Mouse (Mus musculus): ENCODE results near the gene Ubr2. TPM values are rescaled to one million over a fixed set of nuclear protein-coding genes. Genes with fewer than 3 reads are reported as not detected.

Ubr2 gene
- polyA plus RNA-seq, 1 experiment from 2014 or later, result 22.7 TPM

DNA sequence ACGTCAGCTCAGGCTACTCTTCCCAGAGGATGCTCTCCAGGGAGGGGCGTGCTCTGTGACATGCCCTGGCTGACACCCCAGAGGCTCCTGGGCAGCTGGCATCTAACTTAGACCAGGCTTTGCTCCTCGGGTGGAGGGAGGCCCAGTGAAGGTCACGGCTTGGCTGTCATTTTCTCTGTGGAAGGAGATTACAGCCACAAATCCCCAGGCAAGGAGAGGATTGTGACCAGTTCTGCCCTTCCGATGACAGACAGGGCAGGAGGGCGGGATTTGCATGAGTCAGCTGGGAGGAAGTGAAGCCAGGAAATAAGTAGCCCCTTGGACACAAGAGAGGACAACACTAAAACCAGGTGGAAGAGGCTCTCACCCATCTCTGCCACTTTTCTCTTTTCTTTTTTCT, 98.0 kb downstream of the Ubr2 start:
- no peak for ATAC-seq (ENCODE audit: low FRiP score, low read depth)
- Histone ChIP-seq H3K9ac (no peak overlapping the region), H3K27me3 (replicated peaks) (no peaks in the 10 kb centered on the region), H3K36me3 (no peaks in the 10 kb centered on the region), H3K9me3 (0 out of 2 replicates have a peak, but pooled peaks cover 3% of the 10 kb centered on the region), H3K27ac (no peak overlapping the region), H3K4me1 (no peaks in the 10 kb centered on the region), H3K4me3 (no peak overlapping the region), H3K4me2 (replicated peaks) (no peak overlapping the region)
- WGBS, result 58% methylated on average over 6 of the region's 6 CpGs

DNA sequence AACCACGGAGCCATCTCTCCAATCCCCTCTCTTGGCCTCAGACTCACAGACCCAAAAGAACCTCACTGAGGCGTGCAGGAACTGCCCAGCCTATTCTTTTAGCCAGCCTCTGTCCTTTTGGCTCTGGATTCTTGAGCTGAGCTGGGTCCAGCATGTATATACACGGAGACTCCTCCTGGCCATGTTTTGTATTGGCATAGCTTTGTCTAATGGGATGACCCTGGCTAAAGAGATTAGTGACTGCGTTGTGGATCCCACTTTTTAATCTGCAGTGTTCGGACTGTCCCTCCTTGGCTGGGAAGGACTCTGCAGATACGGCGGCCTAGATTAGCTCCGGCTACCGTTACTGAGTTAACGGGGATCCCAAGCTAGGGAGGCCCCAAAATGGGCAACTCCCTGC, 100.2 kb downstream of the Ubr2 start, which contains the start of gene Prph2:
TSS of gene Prph2 (plus strand) at position 274 of the 400 bp plus-strand sequence.
- Histone ChIP-seq H3K4me3 (no peak within 1 kb of the TSS), H3K9ac (no peak within 1 kb of the TSS), H3K36me3 (no peaks in the 10 kb centered on the region), H3K4me1 (no peaks in the 10 kb centered on the region), H3K27me3 (replicated peaks) (no peaks in the 10 kb centered on the region), H3K4me2 (replicated peaks) (no peak within 1 kb of the TSS), H3K27ac (no peak within 1 kb of the TSS), H3K9me3 (0 out of 2 replicates have a peak, but pooled peaks cover 3% of the 10 kb centered on the region)
- WGBS, result 90% methylated on average over 10 of the region's 10 CpGs
- ATAC-seq (ENCODE audit: low FRiP score, low read depth), result no peak

DNA sequence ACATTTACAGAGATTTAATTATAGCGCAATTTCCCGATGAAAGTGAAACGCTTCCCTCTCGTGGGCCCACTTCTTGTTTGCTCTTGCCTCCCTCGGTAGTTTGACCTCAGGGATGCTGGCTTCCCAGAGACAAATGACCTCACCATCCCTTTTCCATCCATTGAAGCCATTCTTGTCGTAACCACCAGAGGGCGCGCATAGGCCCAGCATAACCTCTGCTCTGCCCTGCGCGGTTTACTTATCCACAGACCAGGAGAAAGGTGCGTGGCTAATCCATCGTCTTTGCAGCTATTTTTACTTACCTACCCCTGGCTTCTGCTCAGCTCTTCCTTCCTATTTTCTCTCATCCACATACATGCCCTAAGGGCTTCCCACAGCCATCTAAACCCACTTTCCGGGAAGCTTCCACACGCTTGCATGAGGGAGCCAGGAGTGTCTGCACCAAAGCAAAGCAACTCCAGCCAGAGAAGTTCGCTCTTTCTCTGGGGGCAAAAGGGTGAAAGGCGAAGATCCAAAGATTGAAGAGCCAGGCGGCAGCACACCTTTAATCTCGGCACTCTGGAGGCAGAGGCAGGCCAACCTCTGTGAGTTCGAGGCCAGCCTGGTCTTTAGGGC, 106.4 kb downstream of the Ubr2 start:
- 23% methylated on average over 19 of the region's 19 CpGs for WGBS
- ATAC-seq (ENCODE audit: low FRiP score, low read depth), result 0 out of 2 replicates have a peak, but pooled peaks have one; percentile 63
- no peak overlapping the region for H3K27ac ChIP-seq
- no peak overlapping the region for H3K4me2 ChIP-seq (replicated peaks)
- no peaks in the 10 kb centered on the region for H3K4me1 ChIP-seq
- no peak overlapping the region for H3K4me3 ChIP-seq
- H3K9ac ChIP-seq, result no peak overlapping the region
- 0 out of 2 replicates have a peak, but pooled peaks cover 3% of the 10 kb centered on the region for H3K9me3 ChIP-seq
- no peaks in the 10 kb centered on the region for H3K27me3 ChIP-seq (replicated peaks)
- H3K36me3 ChIP-seq, result no peaks in the 10 kb centered on the region

DNA sequence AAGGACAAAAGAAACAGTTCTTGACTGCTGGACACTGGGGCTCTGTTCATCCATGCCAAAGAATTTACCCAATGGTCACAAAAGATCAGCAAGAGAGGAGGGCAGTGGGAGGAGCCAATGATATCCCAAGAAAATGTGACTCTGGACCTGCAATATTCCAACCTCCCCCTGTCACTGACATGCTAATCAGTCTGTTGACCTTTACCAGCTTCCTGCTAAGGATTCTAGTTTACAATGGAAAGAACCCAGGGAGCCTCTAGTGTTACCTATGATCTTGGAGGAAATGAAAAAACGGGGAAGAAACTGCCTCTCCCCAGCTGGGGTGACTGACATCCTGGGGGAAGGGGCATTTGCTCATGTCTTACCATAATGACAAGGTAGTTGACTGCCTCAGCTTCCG, 109.4 kb downstream of the Ubr2 start:
- H3K27me3 ChIP-seq (replicated peaks), result no peaks in the 10 kb centered on the region
- no peak for ATAC-seq (ENCODE audit: low FRiP score, low read depth)
- H3K4me2 ChIP-seq (replicated peaks), result no peak overlapping the region
- H3K4me1 ChIP-seq, result no peaks in the 10 kb centered on the region; the same call in 1 of the 2 replicates
- WGBS, result 54% methylated on average over 2 of the region's 2 CpGs
- H3K9ac ChIP-seq, result no peak overlapping the region
- no peaks in the 10 kb centered on the region for H3K36me3 ChIP-seq
- H3K4me3 ChIP-seq, result no peak overlapping the region
- no peaks in the 10 kb centered on the region for H3K9me3 ChIP-seq
- H3K27ac ChIP-seq, result no peak overlapping the region

DNA sequence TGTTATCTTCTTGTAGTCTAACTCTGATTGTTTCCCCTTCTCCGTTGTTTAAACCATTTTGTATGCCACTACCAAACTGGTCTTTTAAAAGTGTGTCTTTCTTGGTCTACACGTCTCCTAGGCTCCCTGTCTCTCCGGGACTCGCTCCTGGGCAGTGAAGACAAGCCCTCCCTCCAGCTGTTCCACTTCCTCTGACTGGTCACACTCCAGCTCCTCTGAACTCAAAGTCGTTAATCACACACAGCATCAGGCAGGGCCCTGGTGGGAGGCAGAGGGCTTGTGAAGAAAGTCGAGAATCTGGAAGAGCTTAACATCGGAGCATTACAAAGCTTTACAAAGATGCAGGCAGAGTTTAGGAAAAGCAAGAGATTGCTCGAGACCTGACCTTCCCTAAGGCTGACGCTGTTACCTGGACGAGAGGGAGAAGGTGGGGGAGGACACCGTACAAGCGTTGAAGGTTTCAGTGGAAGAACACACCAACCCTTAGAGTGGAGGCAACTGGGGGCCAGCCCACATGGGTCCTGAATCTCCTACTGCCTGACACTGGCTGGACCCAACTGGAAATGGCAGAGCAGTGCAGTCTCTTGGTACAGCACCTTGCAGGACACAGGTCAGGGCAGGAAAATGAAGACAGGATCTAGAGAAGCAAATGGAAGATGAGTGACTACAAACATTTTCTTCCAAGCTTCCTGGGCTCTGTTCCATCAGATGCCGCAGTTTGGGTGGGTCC, 113.0 kb downstream of the Ubr2 start:
- no peak overlapping the region for H3K4me2 ChIP-seq (replicated peaks)
- H3K9ac ChIP-seq, result no peak overlapping the region
- no peak for ATAC-seq (ENCODE audit: low FRiP score, low read depth)
- no peaks in the 10 kb centered on the region for H3K27me3 ChIP-seq (replicated peaks)
- 49% methylated on average over 13 of the region's 13 CpGs for WGBS
- H3K9me3 ChIP-seq, result no peaks in the 10 kb centered on the region
- H3K4me3 ChIP-seq, result no peak overlapping the region
- no peaks in the 10 kb centered on the region; the same call in 1 of the 2 replicates for H3K36me3 ChIP-seq
- H3K4me1 ChIP-seq, result peaks cover 12% of the 10 kb centered on the region
- no peak overlapping the region for H3K27ac ChIP-seq

DNA sequence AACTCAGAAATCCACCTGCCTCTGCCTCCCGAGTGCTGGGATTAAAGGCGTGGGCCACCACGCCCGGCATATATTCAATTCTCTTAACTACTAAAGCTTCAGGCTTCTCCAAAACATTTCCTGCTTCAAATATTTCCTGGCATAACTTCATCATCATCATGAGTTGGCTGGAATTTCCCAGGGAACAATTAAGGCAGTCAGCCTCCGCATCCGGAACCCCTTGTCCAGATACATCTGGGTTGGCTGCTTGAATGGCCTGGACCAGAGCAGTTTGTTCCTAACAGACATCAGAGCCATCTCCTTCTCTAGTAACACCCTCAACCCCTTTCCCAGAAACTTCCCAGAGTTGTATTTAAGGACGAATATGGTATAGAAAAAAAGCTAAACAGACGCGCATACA, 114.9 kb downstream of the Ubr2 start:
- Histone ChIP-seq H3K9me3 (no peaks in the 10 kb centered on the region), H3K27ac (no peak overlapping the region), H3K4me2 (replicated peaks) (no peak overlapping the region), H3K4me3 (no peak overlapping the region), H3K36me3 (no peaks in the 10 kb centered on the region; the same call in 1 of the 2 replicates), H3K27me3 (replicated peaks) (no peaks in the 10 kb centered on the region), H3K4me1 (peaks cover 25% of the 10 kb centered on the region), H3K9ac (no peak overlapping the region)
- ATAC-seq (ENCODE audit: low FRiP score, low read depth), result no peak
- 93% methylated on average over 9 of the region's 9 CpGs for WGBS

DNA sequence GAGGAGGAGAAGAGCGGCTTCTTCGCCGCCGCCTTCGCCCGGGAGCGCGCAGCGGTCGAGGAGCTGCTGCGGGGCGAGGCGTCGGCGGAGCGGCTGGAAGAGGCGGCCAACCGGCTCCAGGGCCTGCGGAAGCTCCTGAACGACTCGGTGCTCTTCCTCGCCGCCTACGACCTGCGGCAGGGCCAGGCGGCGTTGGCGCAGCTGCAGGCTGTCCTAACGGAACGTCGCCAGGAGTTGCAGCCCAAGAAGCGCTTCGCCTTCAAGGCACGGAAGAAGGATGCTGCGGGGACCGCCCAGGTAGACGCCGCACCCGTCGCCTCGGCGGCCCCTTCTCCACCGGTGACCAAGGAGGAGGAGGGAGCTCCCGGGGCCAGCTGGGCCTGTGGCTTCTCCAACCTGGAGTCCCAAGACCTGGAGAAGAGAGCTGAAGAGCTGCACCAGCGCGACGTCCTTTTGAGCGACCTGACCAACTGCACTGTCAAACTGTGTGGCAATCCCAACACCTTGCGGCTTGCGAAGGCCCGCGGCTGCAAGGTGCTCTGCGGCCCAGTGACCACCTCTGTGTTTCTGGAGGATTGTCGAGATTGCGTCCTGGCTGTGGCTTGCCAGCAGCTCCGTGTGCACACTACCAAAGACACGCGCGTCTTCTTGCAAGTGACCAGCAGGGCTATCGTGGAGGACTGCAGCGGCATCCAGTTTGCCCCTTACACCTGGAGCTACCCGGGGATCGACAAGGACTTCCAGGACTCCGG, 119.3 kb downstream of the Ubr2 start:
- Histone ChIP-seq H3K36me3 (no peaks in the 10 kb centered on the region; the same call in 1 of the 2 replicates), H3K4me2 (replicated peaks) (peak overlapping the region; percentile 84), H3K4me1 (peaks cover 25% of the 10 kb centered on the region), H3K9ac (peak overlapping the region; percentile 93), H3K27ac (peak overlapping the region; percentile 71), H3K27me3 (replicated peaks) (no peaks in the 10 kb centered on the region), H3K9me3 (no peaks in the 10 kb centered on the region), H3K4me3 (peak overlapping the region; percentile 89)
- ATAC-seq (ENCODE audit: low FRiP score, low read depth), result peak; percentile 26
- WGBS, result 2% methylated on average over 63 of the region's 64 CpGs

DNA sequence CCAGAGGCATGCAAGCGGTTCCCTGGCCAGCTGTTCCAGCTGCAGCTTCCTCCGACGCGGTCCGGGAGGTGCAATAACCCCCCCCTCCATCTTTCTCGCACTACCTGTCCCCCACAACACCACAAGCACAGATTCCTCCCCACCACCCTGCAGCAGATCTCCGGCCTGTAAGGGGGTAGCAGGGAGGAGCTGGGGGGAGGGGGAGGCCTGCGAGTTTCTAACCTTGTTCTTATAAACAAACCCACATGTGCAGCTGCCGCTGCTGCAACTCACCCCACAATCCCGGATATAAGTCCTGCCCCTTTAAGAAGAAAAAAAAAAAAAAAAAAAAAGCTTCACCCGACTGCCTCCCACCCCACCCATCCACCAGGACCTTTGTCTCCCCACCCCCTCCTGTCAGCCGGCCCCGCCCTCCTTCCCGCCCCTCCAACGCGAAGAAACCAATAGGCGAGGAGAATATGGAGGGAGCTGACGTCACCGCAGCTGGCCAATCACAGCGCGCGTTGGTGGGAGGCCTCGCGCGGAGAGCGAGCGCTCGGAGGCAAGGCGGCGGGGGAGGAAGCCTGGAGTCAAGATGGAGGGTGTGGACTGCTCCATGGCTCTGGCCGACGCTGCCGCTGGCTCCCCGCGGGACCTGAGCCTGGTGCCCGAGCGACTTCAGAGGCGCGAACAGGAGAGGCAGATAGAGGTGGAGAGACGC, 120.1 kb downstream of the Ubr2 start, which contains the start of gene Tbcc:
TSS of gene Tbcc (plus strand) at position 569 of the 700 bp plus-strand sequence.
- H3K9ac ChIP-seq, result peak within 1 kb of the TSS; percentile 93
- WGBS, result under 1% methylated on average over 40 of the region's 40 CpGs
- peak within 1 kb of the TSS; percentile 96 for H3K27ac ChIP-seq

DNA sequence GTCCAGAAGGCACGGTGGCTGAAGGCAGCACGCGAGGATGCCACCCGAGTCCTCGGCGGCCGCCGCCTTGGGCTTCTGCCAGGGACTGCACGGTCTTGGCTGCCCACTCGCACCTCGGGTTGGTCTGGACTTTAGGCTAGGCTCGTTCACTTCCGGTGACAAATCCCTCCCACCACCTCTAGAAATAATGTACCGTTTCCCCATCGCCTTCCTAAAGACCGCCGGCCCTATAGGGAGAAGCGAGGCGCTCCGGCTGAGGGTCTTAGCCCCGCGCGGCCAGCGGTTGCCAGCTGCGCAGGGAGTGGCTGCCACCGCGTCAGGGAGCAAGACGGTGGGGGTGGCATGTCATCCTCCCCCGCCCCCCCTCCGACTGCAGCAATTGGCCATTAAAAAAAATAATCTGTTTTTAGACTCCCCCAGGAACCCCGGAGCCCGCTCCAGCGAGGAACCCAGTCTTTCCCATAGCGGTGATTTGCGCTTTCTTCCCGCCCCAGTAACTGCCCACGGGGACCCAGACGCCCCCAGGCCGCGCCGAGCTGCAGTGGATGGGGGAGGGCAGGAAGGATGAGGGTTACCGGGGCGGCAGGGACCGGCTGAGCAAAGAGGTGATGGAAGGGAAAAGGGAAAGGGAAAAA, 120.8 kb downstream of the Ubr2 start:
- Histone ChIP-seq H3K4me3 (peak overlapping the region; percentile 61), H3K9me3 (no peaks in the 10 kb centered on the region), H3K4me1 (peaks cover 25% of the 10 kb centered on the region), H3K4me2 (replicated peaks) (peak overlapping the region; percentile 84), H3K27ac (peak overlapping the region; percentile 96), H3K36me3 (no peaks in the 10 kb centered on the region; the same call in 1 of the 2 replicates), H3K27me3 (replicated peaks) (no peaks in the 10 kb centered on the region), H3K9ac (peak overlapping the region; percentile 72)
- ATAC-seq (ENCODE audit: low FRiP score, low read depth), result peak; percentile 66
- under 1% methylated on average over 43 of the region's 44 CpGs for WGBS

More for the DNA sequence above, 120.1 kb downstream of the Ubr2 start, which contains the start of gene Tbcc:
- Histone ChIP-seq H3K4me3 (peak within 1 kb of the TSS; percentile 89), H3K27me3 (replicated peaks) (no peaks in the 10 kb centered on the region), H3K36me3 (no peaks in the 10 kb centered on the region; the same call in 1 of the 2 replicates), H3K4me1 (peaks cover 25% of the 10 kb centered on the region), H3K4me2 (replicated peaks) (peak within 1 kb of the TSS; percentile 84), H3K9me3 (no peaks in the 10 kb centered on the region)
- peak; percentile 93 for ATAC-seq (ENCODE audit: low FRiP score, low read depth)

DNA sequence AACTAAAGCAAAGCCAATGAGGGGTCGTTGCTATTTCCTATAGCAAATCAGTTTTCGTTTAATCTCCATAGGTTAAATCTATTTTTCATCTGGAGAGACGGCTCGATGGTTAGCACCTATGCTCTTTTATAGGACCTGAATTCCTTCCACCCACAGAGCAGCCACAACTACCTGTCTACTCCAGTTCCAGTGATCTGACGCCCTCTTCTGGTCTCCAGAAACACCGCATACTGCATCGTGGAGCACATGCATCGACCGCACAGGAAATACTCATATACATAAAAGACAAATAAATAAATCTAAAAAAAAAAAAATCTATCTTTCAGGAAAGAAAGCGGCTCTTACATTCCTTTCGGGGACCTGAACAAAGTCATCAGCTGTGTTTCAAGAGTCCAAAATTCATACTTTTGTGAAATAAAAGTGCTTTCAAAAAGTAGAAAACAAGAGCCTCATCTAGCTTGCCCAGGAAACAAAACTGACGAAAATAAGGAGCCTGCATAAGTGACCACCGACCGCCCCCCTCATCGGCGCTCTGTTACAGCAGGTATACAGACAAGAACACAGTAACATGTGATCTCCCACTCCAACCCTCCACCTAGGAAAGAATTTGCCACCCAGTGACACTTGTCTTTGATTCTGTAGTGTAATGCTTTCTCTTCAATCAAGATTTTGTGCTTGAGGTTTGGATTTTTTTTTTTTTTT, 121.7 kb downstream of the Ubr2 start:
- H3K4me2 ChIP-seq (replicated peaks), result peak overlapping the region; percentile 84
- H3K36me3 ChIP-seq, result no peaks in the 10 kb centered on the region; the same call in 1 of the 2 replicates
- no peaks in the 10 kb centered on the region for H3K27me3 ChIP-seq (replicated peaks)
- WGBS, result 34% methylated on average over 16 of the region's 16 CpGs
- H3K4me3 ChIP-seq, result peak overlapping the region; percentile 61
- H3K27ac ChIP-seq, result peak overlapping the region; percentile 96; the same call in 1 of the 2 replicates
- peaks cover 21% of the 10 kb centered on the region for H3K4me1 ChIP-seq
- no peak for ATAC-seq (ENCODE audit: low FRiP score, low read depth)
- no peaks in the 10 kb centered on the region for H3K9me3 ChIP-seq
- peak overlapping the region; percentile 72 for H3K9ac ChIP-seq

All from neural tube, embryonic 12.5 days (tissue).